Mouse (Mus musculus) intestine, postnatal 0 days (tissue): ENCODE results near the gene Fsip1. TPM values are rescaled to one million over a fixed set of nuclear protein-coding genes. Genes with fewer than 3 reads are reported as not detected.

ENCODE experiments used
- ATAC-seq: fragments of 200-750 bp; cut with Nextera tagmentation; 2 replicates; pipeline ENCODE4 v1.8.0; 2017; ENCODE audit warnings: mild to moderate bottlenecking, moderate TSS enrichment, moderate library complexity
- H3K27ac ChIP-seq: fragments of 300-500 bp; sonication (generic); 2 replicates; pipeline ENCODE4 v1.5.1; 2014; ENCODE audit warnings: mild to moderate bottlenecking, low read depth, low read length, moderate library complexity
- H3K27me3 ChIP-seq: fragments of 300-500 bp; sonication (generic); replicated peaks from 2 replicates; pipeline ENCODE4 v1.6.1; 2014; ENCODE audit warnings: low read length, mixed read lengths; ENCODE audit not compliant: control insufficient read depth, insufficient read depth
- H3K36me3 ChIP-seq: fragments of 300-500 bp; sonication (generic); 2 replicates; pipeline ENCODE4 v1.6.1; 2014; ENCODE audit warnings: mild to moderate bottlenecking, moderate library complexity; ENCODE audit not compliant: control insufficient read depth, insufficient read depth
- H3K4me1 ChIP-seq: fragments of 300-500 bp; sonication (generic); replicated peaks from 2 replicates; pipeline ENCODE4 v1.6.1; 2014; ENCODE audit warnings: antibody characterized with exemption, low read length, mixed read lengths; ENCODE audit not compliant: control insufficient read depth, insufficient read depth
- H3K4me2 ChIP-seq: fragments of 300-500 bp; sonication (generic); replicated peaks from 2 replicates; pipeline ENCODE4 v1.6.1; 2014; ENCODE audit warnings: low read depth, mild to moderate bottlenecking, moderate library complexity
- H3K4me3 ChIP-seq: fragments of 300-500 bp; sonication (generic); 2 replicates; pipeline ENCODE4 v1.5.1; 2014; ENCODE audit warnings: low read depth, low read length
- H3K9ac ChIP-seq: fragments of 300-500 bp; sonication (generic); 2 replicates; pipeline ENCODE4 v1.6.1; 2014; ENCODE audit warnings: mild to moderate bottlenecking, low read depth, low read length
- H3K9me3 ChIP-seq: fragments of 300-500 bp; sonication (generic); 2 replicates; pipeline ENCODE4 v1.6.1; 2016; ENCODE audit warnings: mixed run types; ENCODE audit not compliant: control insufficient read depth
- CTCF ChIP-seq: sonication (generic); IDR thresholded peaks from 2 replicates; pipeline ENCODE4 v1.5.1; 2016; ENCODE audit warnings: low read depth, mild to moderate bottlenecking, control low read depth, antibody characterized with exemption, moderate library complexity
- WGBS: fragments of 180-500 bp; shearing (Covaris S2); extraction: QIAGEN DNeasy Blood & Tissue Kit; methylation state at CpG from one replicate; pipeline ENCODE4 v1.1.7; 2014; 5-methylcytosine and 5-hydroxymethylcytosine counted together
- polyA plus RNA-seq: library from polyadenylated mRNA; unstranded; fragments of >200 nt; fragmentation: Nextera tagmentation; extraction: Ambion mirVana; gene quantifications from 2 replicates; pipeline ENCODE4 v1.2.1, GENCODE M21; 2015

The Fsip1 gene
- polyA plus RNA-seq, 1 experiment from 2014 or later = 0.13 TPM

- TF ChIP-seq CTCF = no peak
- H3K9me3 ChIP-seq = no peaks in the 10 kb centered on the region
- peaks cover 14% of the 10 kb centered on the region for H3K36me3 ChIP-seq
- H3K27ac ChIP-seq = no peak overlapping the region
- 0 out of 2 replicates have a peak, but pooled peaks have one; percentile 8 for ATAC-seq
- peak overlapping the region; percentile 83 for H3K4me2 ChIP-seq
- H3K9ac ChIP-seq = peak overlapping the region; percentile 68; the same call in 1 of the 2 replicates
- H3K27me3 ChIP-seq = no peaks in the 10 kb centered on the region
- H3K4me3 ChIP-seq = peak overlapping the region; percentile 65
- no peaks in the 10 kb centered on the region for H3K4me1 ChIP-seq
- WGBS = 11% methylated on average over 5 of the region's 5 CpGs
These were observed 144.3 kb downstream of the Fsip1 start for GRCm38 (mm10) chr2:118112438-118112837.

GRCm38 (mm10) chr2:118111488-118112131 lies 145.2 kb downstream of the Fsip1 start, which contains the start of gene Thbs1:
Thbs1 (plus strand) TSS chr2:118111876.
- TF ChIP-seq CTCF = 0 out of 2 replicates have a peak, but pooled peaks have one; percentile 2
- peak within 1 kb of the TSS; percentile 72 for H3K27ac ChIP-seq
- WGBS = under 1% methylated on average over 36 of the region's 36 CpGs
- no peaks in the 10 kb centered on the region for H3K9me3 ChIP-seq
- peak within 1 kb of the TSS; percentile 68 for H3K9ac ChIP-seq
- H3K27me3 ChIP-seq = no peaks in the 10 kb centered on the region
- H3K4me3 ChIP-seq = peak within 1 kb of the TSS; percentile 65
- H3K4me1 ChIP-seq = no peaks in the 10 kb centered on the region
- peaks cover 8% of the 10 kb centered on the region for H3K36me3 ChIP-seq
- peak within 1 kb of the TSS; percentile 83 for H3K4me2 ChIP-seq
- peak; percentile 62 for ATAC-seq

- WGBS = under 1% methylated on average over 16 of the region's 16 CpGs
- ATAC-seq = peak; percentile 52
These were observed 145.7 kb downstream of the Fsip1 start for GRCm38 (mm10) chr2:118111116-118111487.

DNA sequence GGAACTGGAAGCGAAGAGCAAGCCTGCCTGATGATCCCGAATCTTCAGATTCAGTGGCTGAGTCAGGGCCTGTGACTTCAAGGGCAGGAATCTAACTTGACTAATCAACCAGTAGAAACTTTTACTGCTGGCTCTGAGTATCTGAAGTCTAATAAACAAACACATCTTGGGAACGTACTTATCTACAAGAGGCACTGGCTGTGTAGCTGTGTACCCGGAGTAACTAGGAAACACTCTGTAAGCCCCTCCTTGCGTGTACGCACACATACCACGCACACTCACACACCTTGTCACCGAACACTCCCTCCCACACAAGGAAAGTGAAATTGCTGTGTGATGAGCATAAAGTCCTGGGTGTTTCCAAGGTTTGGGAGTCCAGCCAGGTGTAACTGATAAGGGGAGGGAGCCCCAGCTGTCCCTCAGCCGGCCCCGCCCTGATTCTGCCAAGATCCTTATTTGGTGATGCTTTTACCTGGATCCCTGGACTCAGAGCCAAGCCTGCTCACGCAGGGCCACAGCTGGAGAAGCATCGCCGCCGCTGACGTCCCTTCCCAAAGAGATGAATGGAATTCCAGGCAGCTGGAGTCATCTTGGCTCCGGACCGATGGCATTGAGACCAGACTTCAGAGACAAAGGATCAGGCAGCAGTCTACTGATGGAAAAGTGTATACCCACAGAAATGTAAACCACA lies 146.4 kb downstream of the Fsip1 start:
- Histone ChIP-seq H3K36me3 (peaks cover 4% of the 10 kb centered on the region; the same call in 1 of the 2 replicates), H3K4me3 (peak overlapping the region; percentile 65; the same call in 1 of the 2 replicates), H3K9ac (no peak overlapping the region), H3K4me2 (peak overlapping the region; percentile 83), H3K27me3 (no peaks in the 10 kb centered on the region), H3K27ac (no peak overlapping the region), H3K9me3 (no peaks in the 10 kb centered on the region), H3K4me1 (no peaks in the 10 kb centered on the region)
- TF ChIP-seq CTCF = no peak
- 16% methylated on average over 17 of the region's 17 CpGs for WGBS
- ATAC-seq = peak; percentile 48

More at GRCm38 (mm10) chr2:118111116-118111487, 145.7 kb downstream of the Fsip1 start:
- TF ChIP-seq CTCF = peak; percentile 85
- Histone ChIP-seq H3K4me3 (peak overlapping the region; percentile 65), H3K27me3 (no peaks in the 10 kb centered on the region), H3K9me3 (no peaks in the 10 kb centered on the region), H3K9ac (peak overlapping the region; percentile 68), H3K27ac (peak overlapping the region; percentile 72), H3K4me1 (no peaks in the 10 kb centered on the region), H3K4me2 (peak overlapping the region; percentile 83), H3K36me3 (peaks cover 4% of the 10 kb centered on the region; the same call in 1 of the 2 replicates)

GRCm38 (mm10) chr2:118102169-118102568 lies 154.6 kb downstream of the Fsip1 start:
- no peak for ATAC-seq
- 74% methylated on average over 4 of the region's 4 CpGs for WGBS
- Histone ChIP-seq H3K27me3 (no peaks in the 10 kb centered on the region), H3K36me3 (no peaks in the 10 kb centered on the region), H3K27ac (no peak overlapping the region), H3K4me3 (no peak overlapping the region), H3K9me3 (no peaks in the 10 kb centered on the region), H3K4me1 (no peaks in the 10 kb centered on the region), H3K4me2 (no peak overlapping the region), H3K9ac (no peak overlapping the region)
- TF ChIP-seq CTCF = no peak

- Histone ChIP-seq H3K9ac (no peak overlapping the region), H3K4me1 (no peaks in the 10 kb centered on the region), H3K4me2 (no peak overlapping the region), H3K9me3 (no peaks in the 10 kb centered on the region), H3K36me3 (no peaks in the 10 kb centered on the region), H3K4me3 (no peak overlapping the region), H3K27ac (no peak overlapping the region), H3K27me3 (no peaks in the 10 kb centered on the region)
- 68% methylated on average over 4 of the region's 4 CpGs for WGBS
- no peak for ATAC-seq
- TF ChIP-seq CTCF = no peak
These were observed 157.7 kb downstream of the Fsip1 start for GRCm38 (mm10) chr2:118099104-118099503.
